Mouse (Mus musculus): ENCODE data around the gene Gtf2f2. TPM values are rescaled to one million over a fixed set of nuclear protein-coding genes. Genes with fewer than 3 reads are reported as not detected.
A peak's percentile ranks its signal among the peaks of the same experiment; 100 is the strongest.

The Gtf2f2 gene
- 10 to 100 TPM; 22.4 to 23.0 TPM for total RNA-seq (2021)
- long read RNA-seq, transcript Gtf2f2-201 (8 exons, 1,467 nt): major isoform, 15 of 25 reads
- long read RNA-seq, partial matches to known transcripts: 2 of 25 reads
- long read RNA-seq, other reads (novel, unspliced or antisense): 8 of 25 reads

DNA sequence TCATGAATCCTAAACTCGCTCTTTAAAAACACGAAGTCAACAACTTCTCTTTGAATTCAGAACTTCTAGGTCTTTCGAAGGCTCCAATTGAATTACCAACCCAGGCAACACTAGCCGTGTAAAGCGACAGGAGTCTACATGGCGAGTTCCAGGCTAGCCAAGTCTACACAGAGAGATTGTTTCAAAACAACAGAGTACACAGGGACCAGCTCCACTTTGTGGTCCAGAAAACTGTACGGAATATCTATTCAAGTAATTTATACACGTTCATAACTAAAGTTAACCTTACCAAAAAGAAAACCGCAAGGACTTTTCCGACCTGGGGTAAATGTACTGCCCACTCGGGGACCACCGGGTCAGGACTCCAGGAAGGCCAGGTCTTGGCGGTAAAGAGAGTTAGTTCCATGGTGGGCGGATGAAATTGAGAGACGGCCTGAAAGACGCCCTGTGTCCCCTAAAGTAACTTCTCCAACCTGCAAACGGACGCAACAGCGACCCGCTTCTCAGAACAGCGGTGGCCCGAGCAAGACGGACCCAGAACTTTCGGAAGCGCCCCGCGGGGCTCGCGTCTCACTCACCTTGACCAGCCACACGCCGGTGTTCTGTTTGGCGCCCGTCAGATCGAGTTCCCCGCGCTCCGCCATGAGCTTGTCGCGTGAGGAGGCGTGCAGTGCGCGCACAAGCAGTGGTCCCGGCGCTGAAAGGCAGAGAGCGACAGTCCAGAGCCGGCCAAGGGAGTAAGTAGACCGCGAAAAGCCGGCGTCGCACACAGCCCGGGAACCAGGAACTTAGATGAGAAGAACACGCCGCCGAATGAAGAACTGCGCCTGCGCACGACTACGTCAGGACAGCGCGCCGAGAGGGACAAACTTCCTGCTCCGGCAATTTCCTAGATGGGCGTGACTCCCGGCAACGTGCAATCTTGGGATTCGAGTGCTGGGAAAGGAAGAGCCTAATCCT, at the start of gene Gtf2f2:
TSS of gene Gtf2f2 (minus strand) at position 764 of the 960 bp plus-strand sequence.
- peak; percentile 94 to 96 for DNase-seq (ENCODE audit: low spot score in 2 of 2)

DNA sequence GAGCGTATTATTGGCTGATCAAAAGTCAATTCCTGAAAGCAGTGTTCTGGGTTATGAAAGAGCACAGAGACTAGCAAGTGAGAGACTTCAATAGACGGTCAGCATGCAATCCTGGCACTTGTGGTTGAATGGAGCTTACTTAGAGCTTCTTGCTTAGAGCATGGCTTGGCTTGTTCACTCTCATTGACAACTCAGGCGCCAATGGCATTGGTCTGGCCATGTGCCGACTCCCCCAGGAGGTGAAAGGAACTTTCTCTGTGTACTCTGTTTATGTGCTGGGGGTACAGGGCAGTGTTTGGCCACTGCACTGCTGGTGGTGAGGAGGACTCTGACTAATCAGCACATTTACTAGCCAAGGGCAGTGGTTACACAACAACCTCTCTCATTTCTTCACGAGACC, 48.8 kb upstream of the Gtf2f2 start:
- no peak for DNase-seq (ENCODE audit: low spot score in 2 of 2)

DNA sequence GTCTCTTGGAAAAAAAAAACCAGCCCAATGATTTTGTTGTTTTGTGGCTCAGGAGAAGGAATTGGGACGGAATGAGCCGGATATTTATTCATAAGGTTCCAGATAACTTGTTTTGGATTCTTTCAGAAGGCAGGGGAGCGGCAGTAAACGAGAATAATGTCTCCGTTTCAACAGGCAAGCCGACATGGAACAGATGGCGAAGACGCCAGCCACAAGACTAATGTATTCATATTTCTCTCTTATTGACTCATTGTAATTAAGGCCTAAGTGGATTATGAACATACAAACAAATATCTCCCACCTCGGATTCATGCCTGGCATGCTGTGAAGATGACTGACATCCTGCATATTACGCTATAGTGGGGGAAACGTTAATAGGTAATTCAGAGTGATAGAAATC, 43.1 kb upstream of the Gtf2f2 start:
- peak in 1 of 2 experiments; percentile 52 for DNase-seq (ENCODE audit: low spot score in 2 of 2)

DNA sequence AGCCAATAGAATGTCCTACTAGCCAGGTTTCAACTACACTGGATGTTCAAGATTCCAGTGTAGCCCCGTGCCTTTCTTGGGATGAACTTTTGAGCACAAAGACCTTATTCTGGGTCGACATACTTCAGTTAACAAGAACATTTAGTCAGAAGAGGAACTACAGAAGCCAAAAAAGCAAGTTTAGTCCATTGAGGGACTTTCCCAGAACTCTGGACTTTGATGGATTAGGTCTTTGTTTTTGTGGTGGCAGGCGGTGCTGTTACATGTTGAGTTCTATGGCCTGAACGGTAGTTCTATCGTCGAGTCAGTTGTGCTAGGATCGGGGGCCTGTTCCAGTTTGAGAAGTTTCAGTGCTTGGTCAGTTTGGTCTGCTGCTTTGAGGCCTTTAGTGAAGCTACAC, 41.3 kb upstream of the Gtf2f2 start:
- no peak for DNase-seq (ENCODE audit: low spot score in 2 of 2)

DNA sequence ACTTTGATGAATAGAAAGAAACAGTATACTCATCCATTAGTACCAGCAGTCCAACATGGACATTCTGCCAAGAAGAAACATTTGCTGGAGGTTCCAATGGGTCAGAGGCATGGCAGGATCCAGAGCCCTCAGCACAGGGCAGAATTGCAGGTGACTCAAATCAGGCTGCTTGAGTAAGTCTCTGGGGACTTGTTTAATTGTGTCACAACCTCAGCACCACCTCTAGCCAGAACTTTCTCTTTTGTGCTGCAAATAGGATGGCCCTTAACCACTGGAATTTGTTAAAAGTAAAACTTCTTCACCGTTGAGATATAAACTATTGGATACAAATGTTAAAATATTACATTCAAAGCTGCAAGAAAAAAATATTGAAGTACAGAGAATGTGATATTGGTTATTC, 35.1 kb upstream of the Gtf2f2 start:
- no peak for DNase-seq (ENCODE audit: low spot score in 2 of 2)

DNA sequence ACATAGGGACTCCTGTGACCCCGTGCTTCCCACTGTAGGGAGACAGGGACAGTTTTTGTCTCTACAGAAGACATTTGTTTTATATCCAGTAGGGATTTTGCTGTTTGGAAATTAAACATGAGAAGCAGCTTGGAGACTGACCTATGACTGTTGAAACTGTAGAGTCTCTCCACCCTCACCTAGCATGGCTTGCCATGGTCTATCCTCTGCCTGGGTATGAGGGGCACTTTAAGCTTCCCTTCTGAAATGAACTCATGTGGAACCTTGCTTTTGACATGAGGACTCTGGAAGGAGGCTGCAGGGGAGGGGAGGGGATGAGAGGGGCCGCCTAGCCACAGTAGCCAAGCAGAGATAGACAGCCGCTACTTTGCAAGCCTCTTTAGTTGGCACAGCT, 33.5 kb upstream of the Gtf2f2 start:
- DNase-seq (ENCODE audit: low spot score in 2 of 2): no peak

DNA sequence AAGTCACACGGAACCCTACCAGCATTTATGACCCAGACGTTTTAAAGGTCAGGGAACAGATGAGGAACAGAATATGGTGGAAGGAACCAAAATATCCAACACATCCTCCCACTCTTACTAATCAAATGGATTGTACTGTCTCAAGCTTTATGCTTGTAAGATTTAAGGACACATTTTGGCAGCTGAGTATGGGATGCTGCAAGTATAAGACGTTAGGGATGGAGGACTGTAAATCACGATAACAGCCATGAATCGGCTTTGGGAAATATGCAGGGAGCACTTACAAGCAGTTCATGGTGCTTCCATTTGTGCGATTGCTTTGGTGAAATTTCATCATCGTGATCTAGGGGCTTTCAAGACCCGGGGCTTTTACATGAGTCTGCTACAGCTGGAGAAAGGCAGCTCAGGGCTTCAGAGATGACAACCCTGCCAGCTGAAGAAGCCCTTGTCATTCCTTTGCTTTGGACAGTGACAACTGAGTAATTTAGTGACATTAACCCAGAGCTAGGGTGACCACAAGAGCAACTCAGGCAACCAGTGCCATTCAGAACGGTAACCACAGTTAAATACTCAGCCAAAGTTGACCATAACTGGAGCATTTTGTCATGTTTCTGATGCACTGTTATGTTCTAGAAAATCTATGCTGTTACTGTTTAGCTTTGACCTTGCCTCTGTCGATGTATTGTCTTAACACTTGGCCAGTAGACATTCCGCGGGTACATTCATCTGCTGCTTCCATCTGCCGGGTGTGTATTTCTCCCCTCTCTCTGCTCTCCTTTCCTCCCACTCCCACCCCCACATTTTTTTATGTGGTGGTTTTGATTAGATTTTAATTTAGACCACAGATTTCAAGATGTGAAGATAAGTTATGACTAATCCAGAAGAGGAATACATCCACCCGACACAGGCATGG, 32.8 kb upstream of the Gtf2f2 start:
- peak; percentile 55 to 81 for DNase-seq (ENCODE audit: low spot score in 2 of 2)

DNA sequence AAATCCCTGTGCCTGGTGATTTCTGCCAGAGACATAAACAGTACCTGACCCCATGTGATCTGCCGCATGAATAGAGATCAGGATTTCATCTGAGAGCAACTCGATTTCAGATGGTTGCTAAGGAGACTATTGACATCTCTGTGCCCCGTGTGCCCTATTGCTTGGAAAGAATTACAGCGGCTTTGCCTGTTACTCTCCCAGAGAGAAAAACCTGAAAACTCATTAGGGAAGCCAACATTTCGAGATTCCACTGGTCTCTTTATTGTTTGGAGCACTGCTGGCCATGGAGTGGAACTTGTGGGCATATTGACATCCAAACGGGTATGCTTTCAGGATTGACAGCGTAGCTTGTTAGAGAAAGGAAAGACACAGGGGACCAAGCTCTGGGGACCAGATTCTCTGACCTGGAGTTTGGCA, 22.6 kb upstream of the Gtf2f2 start:
- DNase-seq (ENCODE audit: low spot score in 2 of 2): no peak

DNA sequence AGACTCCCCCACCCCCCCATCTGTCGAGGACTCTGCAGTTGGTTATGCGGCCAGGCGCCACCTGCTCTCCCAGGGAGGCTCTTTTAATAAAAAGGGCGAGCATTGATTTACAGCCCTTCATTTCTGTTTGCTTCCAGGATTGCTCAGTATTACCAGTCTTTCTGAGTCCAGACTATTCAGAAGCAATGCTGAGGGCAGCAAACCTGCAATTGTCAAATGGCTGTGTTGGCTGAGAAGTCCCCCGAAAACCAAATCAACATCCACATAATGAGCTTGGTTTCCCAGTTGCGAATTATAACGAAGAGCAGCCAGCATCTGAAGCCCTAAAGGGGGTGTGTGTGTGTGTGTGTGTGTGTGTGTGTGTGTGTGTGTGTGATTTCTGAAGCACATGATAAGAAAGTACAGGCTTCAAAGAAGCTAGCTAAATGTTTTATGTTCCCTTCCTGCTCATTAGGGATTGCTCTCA, 22.0 kb upstream of the Gtf2f2 start:
- DNase-seq (ENCODE audit: low spot score in 2 of 2): peak in 1 of 2 experiments; percentile 30

DNA sequence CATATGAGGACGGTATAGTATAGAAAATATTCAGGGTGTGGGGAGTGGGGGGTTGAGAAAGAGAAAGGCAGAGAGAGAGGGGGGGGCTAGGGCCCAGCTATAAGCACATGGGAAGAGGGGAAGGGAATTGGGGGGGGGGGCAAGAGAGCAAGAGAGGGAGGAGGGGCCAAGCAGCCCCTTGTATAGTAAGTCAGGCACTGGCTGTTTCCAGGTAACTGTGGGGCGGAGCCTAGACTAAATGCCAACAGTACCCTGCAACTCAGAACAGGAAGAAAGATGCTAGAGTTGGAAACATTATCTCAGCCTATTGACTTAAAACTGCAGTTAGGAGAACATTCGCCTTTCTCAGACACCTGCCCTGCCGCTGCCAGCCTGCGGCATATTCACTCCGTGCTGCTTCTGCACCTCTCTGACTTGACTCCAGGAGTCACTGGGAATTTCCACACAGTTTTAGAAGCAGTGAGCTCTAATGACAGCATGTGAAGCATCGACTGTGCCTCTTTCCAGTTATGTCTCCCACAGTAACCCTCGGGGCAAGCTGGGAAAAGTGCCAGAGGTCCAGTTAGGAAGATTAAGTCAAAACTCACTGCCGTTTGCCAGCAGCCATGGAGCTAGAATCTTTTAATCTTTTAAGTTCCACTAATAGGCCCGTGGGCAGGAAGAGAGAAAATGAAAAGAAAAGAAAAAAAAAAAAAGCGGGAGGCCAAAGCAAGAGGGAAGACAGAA, 20.6 kb upstream of the Gtf2f2 start:
- peak in 1 of 2 experiments; percentile 26 for DNase-seq (ENCODE audit: low spot score in 2 of 2)

DNA sequence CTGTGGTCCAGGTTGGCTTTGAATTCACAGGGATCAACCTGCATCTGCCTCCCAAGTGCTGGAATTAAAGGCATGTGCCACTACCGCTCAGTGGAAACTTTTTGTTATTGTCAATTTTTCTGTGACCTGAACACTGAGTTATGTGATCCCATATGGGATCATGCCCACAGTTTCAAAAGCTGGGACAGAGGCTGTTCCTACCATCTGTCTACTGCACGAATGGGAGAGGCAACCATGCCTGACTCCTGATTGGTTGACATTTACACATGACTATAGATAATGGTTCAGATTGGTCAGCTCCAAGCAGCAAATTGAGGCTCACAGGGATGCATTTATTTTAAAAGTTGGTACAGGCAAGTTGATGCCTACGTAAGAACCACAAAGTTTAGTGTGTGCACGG, 14.0 kb upstream of the Gtf2f2 start:
- DNase-seq (ENCODE audit: low spot score in 2 of 2): peak; percentile 56 to 89

DNA sequence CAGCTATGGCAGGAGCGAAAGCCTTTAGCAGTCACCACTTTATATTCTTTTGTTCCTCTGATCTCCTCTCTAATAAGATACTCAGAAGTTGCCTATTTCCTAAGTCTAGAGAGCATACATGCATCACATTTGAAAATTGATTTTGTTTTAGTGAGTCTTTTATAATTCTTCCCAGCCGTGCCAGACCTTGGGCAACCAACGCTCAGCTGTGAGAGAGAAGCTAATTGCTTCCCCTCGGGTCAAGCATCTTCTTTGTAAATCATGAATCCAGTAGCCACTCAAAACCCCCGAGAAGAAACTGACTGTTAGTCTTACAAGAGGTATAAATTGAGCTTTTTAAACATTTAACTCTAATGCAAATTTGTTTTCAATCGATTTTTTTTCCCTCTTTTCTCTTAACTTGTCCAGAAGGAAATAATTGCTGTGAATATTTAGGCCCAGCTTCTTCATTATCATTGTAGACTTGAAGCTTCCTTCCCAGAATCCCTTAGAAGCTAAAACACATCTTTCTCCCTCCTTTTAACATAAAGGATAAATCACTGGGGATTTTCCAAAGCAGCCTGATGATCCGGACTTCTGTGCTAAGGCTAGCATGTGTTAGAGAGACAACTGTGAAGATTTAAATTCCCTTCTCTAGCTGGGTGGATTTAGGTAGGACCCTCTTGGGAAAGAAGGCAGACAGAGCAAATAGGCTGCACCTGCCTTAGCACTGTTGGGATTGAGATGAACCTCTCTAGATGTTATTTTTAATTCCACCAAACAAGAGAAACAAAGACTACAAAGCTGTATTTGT, 10.5 kb upstream of the Gtf2f2 start:
- DNase-seq (ENCODE audit: low spot score in 2 of 2): no peak

DNA sequence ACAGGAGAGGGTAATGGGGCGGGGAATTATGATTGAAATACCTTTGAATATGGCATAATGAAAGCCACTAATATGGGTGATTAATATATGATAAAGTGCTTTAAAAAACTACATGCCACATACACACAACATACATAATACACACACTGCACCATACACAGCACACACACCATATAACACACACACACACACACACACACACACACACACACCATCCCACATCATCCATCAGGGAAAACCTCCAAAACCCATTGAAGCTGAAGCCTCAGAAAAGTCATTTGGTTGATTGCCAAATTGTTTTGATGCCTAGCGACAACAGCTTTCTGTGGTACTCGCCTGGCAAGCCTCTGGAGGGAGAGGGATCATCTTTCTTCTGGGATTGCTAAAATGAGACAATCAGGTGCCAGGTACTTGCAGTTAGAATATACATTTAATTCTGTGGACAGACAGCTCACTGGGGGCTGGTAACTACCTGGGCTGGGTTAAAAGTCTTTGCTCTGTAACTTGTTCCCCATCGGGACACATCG, 9.7 kb upstream of the Gtf2f2 start:
- no peak for DNase-seq (ENCODE audit: low spot score in 2 of 2)

DNA sequence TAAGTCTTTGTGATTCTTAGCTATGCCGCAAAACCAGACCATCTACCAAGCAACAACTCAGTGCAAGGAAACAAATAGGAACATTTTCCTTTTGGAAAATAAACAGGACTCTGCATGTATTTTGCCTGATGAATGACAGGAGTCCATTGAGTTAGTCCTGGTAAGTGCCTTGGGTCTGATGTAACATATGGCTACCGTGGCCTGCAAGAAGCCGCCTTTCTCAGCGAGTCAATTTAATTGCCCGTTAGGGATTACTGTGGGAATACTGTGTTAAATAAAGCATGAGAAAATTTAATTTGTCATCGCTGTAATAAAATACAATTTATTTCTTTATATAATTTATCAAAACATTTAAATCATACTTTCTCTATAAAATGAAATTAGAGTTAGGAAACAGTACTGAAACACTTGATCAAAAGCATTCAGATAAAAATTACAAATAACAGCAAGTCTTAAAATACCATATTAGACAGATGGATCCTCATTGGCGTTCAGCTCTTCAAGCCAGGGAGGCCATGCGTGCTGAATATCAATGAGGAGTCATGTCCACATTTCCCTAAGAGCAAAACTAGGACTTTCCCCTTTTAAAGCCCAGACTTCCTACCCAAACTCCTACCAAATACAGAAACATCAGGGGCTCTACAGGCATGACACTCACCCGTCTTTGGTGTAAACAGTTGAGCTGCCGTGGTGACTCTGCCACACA, 7.3 kb upstream of the Gtf2f2 start:
- DNase-seq (ENCODE audit: low spot score in 2 of 2): no peak

DNA sequence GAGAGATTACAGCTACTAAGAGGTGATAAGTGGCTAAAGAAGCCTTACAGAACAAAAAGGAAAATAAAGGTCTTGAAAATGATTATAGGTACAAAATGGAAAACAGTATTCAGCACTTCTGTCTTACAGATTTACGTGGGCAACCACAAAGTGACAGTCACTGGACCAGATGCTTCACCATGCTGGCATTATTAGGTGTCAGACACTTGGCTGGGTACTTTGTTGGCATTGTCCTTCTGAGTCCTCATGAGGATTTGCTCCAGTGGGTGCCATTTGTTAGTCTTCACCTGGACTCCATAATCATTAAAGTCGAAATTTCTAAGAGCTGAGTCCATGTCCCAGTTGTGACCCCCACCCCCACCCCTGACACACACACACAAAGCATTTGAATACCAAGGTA, 3.7 kb upstream of the Gtf2f2 start:
- no peak for DNase-seq (ENCODE audit: low spot score in 2 of 2)

DNA sequence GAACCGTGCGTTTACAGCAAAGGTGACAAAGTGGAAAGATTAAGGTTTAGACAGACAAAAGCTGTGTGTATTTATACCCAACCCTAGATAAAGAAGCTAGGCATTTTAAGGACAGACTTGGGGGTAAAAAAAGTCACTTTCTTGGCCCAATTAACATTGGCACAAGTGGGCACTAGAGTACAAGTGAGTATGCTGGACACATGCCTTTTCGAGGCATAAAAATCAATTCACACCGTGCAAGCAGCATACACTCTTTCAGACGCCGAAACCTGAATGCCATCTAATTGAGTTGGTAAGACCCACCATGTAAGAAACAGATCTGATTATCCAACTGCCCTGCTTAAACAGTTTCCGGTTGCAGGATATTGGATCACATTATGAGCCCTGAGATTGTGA, 395 bp upstream of the Gtf2f2 start:
- no peak for DNase-seq (ENCODE audit: low spot score in 2 of 2)

DNA sequence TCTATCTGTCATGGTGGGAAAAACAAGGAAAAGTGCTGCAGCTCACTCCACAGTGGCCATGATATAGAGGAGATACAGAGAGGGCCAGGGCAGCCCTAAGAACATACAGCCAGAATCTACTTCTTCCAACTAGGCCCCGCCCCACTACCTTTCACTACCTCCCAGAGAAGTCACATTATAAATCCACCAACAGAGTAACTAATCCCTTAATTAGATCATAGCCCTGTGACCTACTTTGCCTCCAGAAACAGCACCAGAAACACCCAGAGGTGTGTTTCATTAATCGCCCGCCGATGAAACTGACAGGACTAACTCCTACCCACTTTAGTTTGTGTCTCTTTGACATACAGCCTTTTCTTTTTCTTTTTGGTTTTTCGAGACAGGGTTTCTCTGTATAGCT, 1.5 kb downstream of the Gtf2f2 start:
- no peak for DNase-seq (ENCODE audit: low spot score in 2 of 2)

DNA sequence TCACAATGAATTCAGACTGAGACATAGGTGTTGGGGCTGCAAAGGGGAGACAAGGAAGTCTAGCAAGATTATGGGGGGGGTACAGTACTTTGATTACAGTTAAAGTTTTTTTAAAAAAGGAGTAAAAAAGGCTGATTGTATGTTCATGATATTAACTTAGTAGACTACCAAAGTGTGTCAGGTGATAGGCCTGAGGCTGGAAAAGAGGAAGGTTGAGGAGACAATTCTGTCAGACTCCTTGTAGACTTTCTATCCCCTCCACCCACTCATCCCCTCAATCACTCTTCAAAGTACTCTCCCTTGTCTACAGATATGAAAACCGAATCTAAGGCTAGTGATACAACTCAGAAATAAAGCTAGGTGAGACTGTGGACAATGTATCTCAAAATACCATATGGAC, 2.5 kb downstream of the Gtf2f2 start:
- DNase-seq (ENCODE audit: low spot score in 2 of 2): no peak

DNA sequence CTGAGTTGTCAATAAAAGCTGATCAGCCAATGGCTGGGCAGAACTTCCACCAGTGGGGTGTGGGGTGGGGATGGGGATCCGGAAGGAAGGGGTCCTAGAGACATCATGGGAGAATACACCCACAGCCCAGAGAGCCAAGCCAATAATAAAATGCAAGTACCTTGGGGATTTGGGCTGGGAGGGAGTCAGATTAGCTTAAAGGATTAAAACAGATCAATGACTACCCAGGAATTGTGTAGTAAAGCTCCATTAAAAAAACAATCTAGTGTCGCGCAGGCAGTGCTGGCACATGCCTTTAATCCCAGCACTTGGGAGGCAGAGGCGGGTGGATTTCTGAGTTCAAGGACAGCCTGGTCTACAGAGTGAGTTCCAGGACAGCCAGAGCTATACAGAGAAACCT, 5.7 kb downstream of the Gtf2f2 start:
- DNase-seq (ENCODE audit: low spot score in 2 of 2): no peak
